Mouse (Mus musculus) forelimb bud, embryonic 11.5 days (tissue): ENCODE results near the gene Kctd5.
A peak's percentile ranks its signal among the peaks of the same experiment; 100 is the strongest.

Experiments used
- DNase-seq: peaks from one replicate; pipeline ENCODE4 v3.0.0-alpha.2; 2012; ENCODE audit warnings: low read depth, low spot score

Kctd5 gene

GRCm38 (mm10) chr17:24037360-24037759 is 35.9 kb downstream of the Kctd5 start:
- no peak for DNase-seq

- no peak for DNase-seq
These were observed 36.3 kb downstream of the Kctd5 start for GRCm38 (mm10) chr17:24036954-24037353.

- DNase-seq = no peak
These were observed 38.2 kb downstream of the Kctd5 start for GRCm38 (mm10) chr17:24035087-24035486.

- DNase-seq = no peak
These were observed 42.7 kb downstream of the Kctd5 start for GRCm38 (mm10) chr17:24030551-24030950.

GRCm38 (mm10) chr17:24029477-24029876 is 43.8 kb downstream of the Kctd5 start:
- DNase-seq = no peak

GRCm38 (mm10) chr17:24021375-24022199 is 51.7 kb downstream of the Kctd5 start:
- DNase-seq = no peak

GRCm38 (mm10) chr17:24020696-24021095 is 52.6 kb downstream of the Kctd5 start:
- peak; percentile 23 for DNase-seq

GRCm38 (mm10) chr17:24015727-24016126 is 57.6 kb downstream of the Kctd5 start:
- DNase-seq = peak; percentile 34

GRCm38 (mm10) chr17:24014433-24014965 is 58.8 kb downstream of the Kctd5 start:
- no peak for DNase-seq

- no peak for DNase-seq
These were observed 60.4 kb downstream of the Kctd5 start for GRCm38 (mm10) chr17:24012921-24013320.

GRCm38 (mm10) chr17:24009617-24010016 is 63.7 kb downstream of the Kctd5 start:
- DNase-seq = no peak

GRCm38 (mm10) chr17:24008105-24008504 is 65.2 kb downstream of the Kctd5 start:
- DNase-seq = no peak

GRCm38 (mm10) chr17:24007391-24007790 is 65.9 kb downstream of the Kctd5 start:
- DNase-seq = no peak

GRCm38 (mm10) chr17:24006930-24007329 is 66.4 kb downstream of the Kctd5 start:
- no peak for DNase-seq

- no peak for DNase-seq
These were observed 68.2 kb downstream of the Kctd5 start for GRCm38 (mm10) chr17:24005049-24005448.

GRCm38 (mm10) chr17:24004071-24004665 is 69.1 kb downstream of the Kctd5 start:
- DNase-seq = no peak

GRCm38 (mm10) chr17:24000404-24000803 is 72.9 kb downstream of the Kctd5 start:
- DNase-seq = no peak

- no peak for DNase-seq
These were observed 74.9 kb downstream of the Kctd5 start for GRCm38 (mm10) chr17:23998383-23998782.

GRCm38 (mm10) chr17:23997901-23998300 is 75.4 kb downstream of the Kctd5 start, which contains the start of gene Prss22:
Gene Prss22, minus strand, starts transcription at chr17:23998100.
- peak; percentile 23 for DNase-seq
